Mouse (Mus musculus): ENCODE data around the gene Lyzl4. TPM values are rescaled to one million over a fixed set of nuclear protein-coding genes. Genes with fewer than 3 reads are reported as not detected.

Lyzl4 gene
- total and polyA plus RNA-seq, 3 experiments = not detected

- no peak for DNase-seq (ENCODE audit: low read depth, low spot score)
- no peaks in the 10 kb centered on the region for H3K4me1 ChIP-seq (ENCODE audit: control insufficient read depth in 1 of 2, insufficient read depth in 2 of 2, low read length in 2 of 2)
- no peak overlapping the region for H3K4me3 ChIP-seq (ENCODE audit: control insufficient read depth in 1 of 2, insufficient read depth in 1 of 2, low read depth in 2 of 2, low read length in 2 of 2)
- H3K9me3 ChIP-seq (replicated peaks; ENCODE audit: insufficient read depth, low read length) = no peaks in the 10 kb centered on the region
- no peaks in the 10 kb centered on the region for H3K27me3 ChIP-seq (ENCODE audit: control insufficient read depth in 1 of 2, insufficient read depth in 2 of 2, low read length in 2 of 2)
- H3K79me2 ChIP-seq (ENCODE audit: control insufficient read depth, insufficient read depth, low read length, poor library complexity) = no peaks in the 10 kb centered on the region
- no peaks in the 10 kb centered on the region for H3K36me3 ChIP-seq (ENCODE audit: control insufficient read depth in 1 of 2, insufficient read depth in 2 of 2, low read length in 2 of 2)
- H3K9ac ChIP-seq (ENCODE audit: control insufficient read depth, low read depth, low read length, poor library complexity, severe bottlenecking) = no peak overlapping the region
- no peak for TF ChIP-seq ZMIZ1 (IDR thresholded peaks at IDR 0.05; ENCODE audit: low read depth, low read length)
- no peak for TF ChIP-seq RCOR1 (IDR thresholded peaks at IDR 0.05; ENCODE audit: low read depth, low read length)
- no peak overlapping the region for H3K27ac ChIP-seq (ENCODE audit: control insufficient read depth, low read depth, low read length)
Observed at GRCm38 (mm10) chr9:121647026-121647425, 5.1 kb upstream of the Lyzl4 start.

GRCm38 (mm10) chr9:121644855-121645254 is 3.0 kb upstream of the Lyzl4 start:
- Histone ChIP-seq H3K4me3 (ENCODE audit: control insufficient read depth in 1 of 2, insufficient read depth in 1 of 2, low read depth in 2 of 2, low read length in 2 of 2) (no peak overlapping the region), H3K27ac (ENCODE audit: control insufficient read depth, low read depth, low read length) (no peak overlapping the region), H3K4me1 (ENCODE audit: control insufficient read depth in 1 of 2, insufficient read depth in 2 of 2, low read length in 2 of 2) (no peaks in the 10 kb centered on the region), H3K9me3 (replicated peaks; ENCODE audit: insufficient read depth, low read length) (no peaks in the 10 kb centered on the region), H3K9ac (ENCODE audit: control insufficient read depth, low read depth, low read length, poor library complexity, severe bottlenecking) (no peak overlapping the region), H3K79me2 (ENCODE audit: control insufficient read depth, insufficient read depth, low read length, poor library complexity) (no peaks in the 10 kb centered on the region), H3K36me3 (ENCODE audit: control insufficient read depth in 1 of 2, insufficient read depth in 2 of 2, low read length in 2 of 2) (no peaks in the 10 kb centered on the region), H3K27me3 (ENCODE audit: control insufficient read depth in 1 of 2, insufficient read depth in 2 of 2, low read length in 2 of 2) (no peaks in the 10 kb centered on the region)
- TF ChIP-seq ZNF384 (IDR thresholded peaks at IDR 0.05; ENCODE audit: low read depth, low read length) (peak; percentile 62), CHD1 (IDR thresholded peaks at IDR 0.05; ENCODE audit: low read depth, low read length) (no peak), POLR2AphosphoS5 (IDR thresholded peaks at IDR 0.05; ENCODE audit: borderline replicate concordance, low read depth, low read length) (no peak), MAFK (IDR thresholded peaks at IDR 0.05; ENCODE audit: borderline replicate concordance, low read depth, low read length) (no peak)
- DNase-seq (ENCODE audit: low read depth, low spot score) = no peak

GRCm38 (mm10) chr9:121642401-121643181 is 695 bp upstream of the Lyzl4 start, which contains the start of gene Vipr1:
Gene Vipr1, plus strand, starts transcription at chr9:121642716.
- no peak within 1 kb of the TSS for H3K27ac ChIP-seq (ENCODE audit: control insufficient read depth, low read depth, low read length)
- no peaks in the 10 kb centered on the region for H3K9me3 ChIP-seq (replicated peaks; ENCODE audit: insufficient read depth, low read length)
- no peaks in the 10 kb centered on the region for H3K27me3 ChIP-seq (ENCODE audit: control insufficient read depth in 1 of 2, insufficient read depth in 2 of 2, low read length in 2 of 2)
- H3K36me3 ChIP-seq (ENCODE audit: control insufficient read depth in 1 of 2, insufficient read depth in 2 of 2, low read length in 2 of 2) = no peaks in the 10 kb centered on the region
- no peak for TF ChIP-seq EP300 (IDR thresholded peaks at IDR 0.05; ENCODE audit: low read depth in 1 of 2, low read length in 2 of 2)
- H3K79me2 ChIP-seq (ENCODE audit: control insufficient read depth, insufficient read depth, low read length, poor library complexity) = no peaks in the 10 kb centered on the region
- no peak within 1 kb of the TSS for H3K9ac ChIP-seq (ENCODE audit: control insufficient read depth, low read depth, low read length, poor library complexity, severe bottlenecking)
- no peaks in the 10 kb centered on the region for H3K4me1 ChIP-seq (ENCODE audit: control insufficient read depth in 1 of 2, insufficient read depth in 2 of 2, low read length in 2 of 2)
- no peak for DNase-seq (ENCODE audit: low read depth, low spot score)
- no peak within 1 kb of the TSS for H3K4me3 ChIP-seq (ENCODE audit: control insufficient read depth in 1 of 2, insufficient read depth in 1 of 2, low read depth in 2 of 2, low read length in 2 of 2)
